Mouse (Mus musculus): ENCODE results near the gene Eef2k.

DNA sequence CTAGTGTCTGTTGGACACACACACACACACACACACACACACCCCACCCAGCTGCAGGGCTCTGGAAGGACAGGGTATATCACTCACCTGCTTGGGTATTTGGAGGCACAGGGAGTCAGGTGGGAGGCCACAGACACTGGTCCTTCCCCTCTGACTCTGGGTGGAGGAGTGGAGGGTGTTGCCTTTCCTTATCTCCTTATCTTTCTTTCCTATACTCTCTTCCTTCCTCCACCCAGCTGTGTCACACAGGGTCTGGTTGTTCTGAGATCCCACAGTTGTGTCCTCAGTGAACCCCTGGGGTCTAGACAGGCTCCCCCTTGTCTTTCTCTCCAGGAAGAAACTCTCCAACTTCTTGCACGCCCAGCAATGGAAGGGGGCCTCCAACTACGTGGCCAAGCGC lies 37.3 kb downstream of the Eef2k start:
- TF ChIP-seq CTCF (IDR thresholded peaks at IDR 0.05; ENCODE audit: low read depth) (no peak), EP300 (IDR thresholded peaks at IDR 0.05; ENCODE audit: low read depth) (no peak)
